Mouse (Mus musculus): ENCODE data around the gene Gstt1. TPM values are rescaled to one million over a fixed set of nuclear protein-coding genes. Genes with fewer than 3 reads are reported as not detected.
"Not testable (repeated sequence)": the region's sequence is repeated elsewhere in the genome, so short reads cannot be mapped to it uniquely, and the experiment has no call there.

The Gstt1 gene
- total RNA-seq, 2 experiments from 2014 or later: 2.3 TPM; not detected in 1

GRCm38 (mm10) chr10:75819882-75820281 lies 21.5 kb upstream of the Gstt1 start:
- ATAC-seq (replicated peaks; ENCODE audit: poor library complexity): no peak

- ATAC-seq (replicated peaks; ENCODE audit: poor library complexity): no peak
Measured at GRCm38 (mm10) chr10:75818641-75819040, 20.3 kb upstream of the Gstt1 start.

GRCm38 (mm10) chr10:75804217-75804616 lies 5.8 kb upstream of the Gstt1 start:
- ATAC-seq (replicated peaks; ENCODE audit: poor library complexity): no peak

GRCm38 (mm10) chr10:75797619-75798175 lies 687 bp downstream of the Gstt1 start:
- peak; percentile 65 for ATAC-seq (replicated peaks; ENCODE audit: poor library complexity)

GRCm38 (mm10) chr10:75796731-75797516 lies 1.5 kb downstream of the Gstt1 start:
- no peak for ATAC-seq (replicated peaks; ENCODE audit: poor library complexity)

GRCm38 (mm10) chr10:75794880-75795279 lies 3.5 kb downstream of the Gstt1 start:
- no peak for ATAC-seq (replicated peaks; ENCODE audit: poor library complexity)

GRCm38 (mm10) chr10:75790773-75791172 lies 7.6 kb downstream of the Gstt1 start:
- ATAC-seq (replicated peaks; ENCODE audit: poor library complexity): peak; percentile 82

- ATAC-seq (replicated peaks; ENCODE audit: poor library complexity): no peak
Measured at GRCm38 (mm10) chr10:75789841-75790240, 8.5 kb downstream of the Gstt1 start.

GRCm38 (mm10) chr10:75789081-75789735 lies 9.2 kb downstream of the Gstt1 start:
- ATAC-seq (replicated peaks; ENCODE audit: poor library complexity): no peak

- no peak for ATAC-seq (replicated peaks; ENCODE audit: poor library complexity)
Measured at GRCm38 (mm10) chr10:75788277-75788676, 10.1 kb downstream of the Gstt1 start.

GRCm38 (mm10) chr10:75785442-75785841 lies 12.9 kb downstream of the Gstt1 start:
- no peak for ATAC-seq (replicated peaks; ENCODE audit: poor library complexity)

- ATAC-seq (replicated peaks; ENCODE audit: poor library complexity): peak; percentile 84
Measured at GRCm38 (mm10) chr10:75780769-75781578, 17.4 kb downstream of the Gstt1 start, which contains the start of the genes Gm20441 and Gstt3. Gene Gm20441, minus strand, starts transcription at chr10:75780954. Gene Gstt3, minus strand, starts transcription at chr10:75781414.

- no peak for ATAC-seq (replicated peaks; ENCODE audit: poor library complexity)
Measured at GRCm38 (mm10) chr10:75779206-75780174, 18.9 kb downstream of the Gstt1 start.

- ATAC-seq (replicated peaks; ENCODE audit: poor library complexity): no peak
Measured at GRCm38 (mm10) chr10:75777885-75778284, 20.5 kb downstream of the Gstt1 start.

- no peak for ATAC-seq (replicated peaks; ENCODE audit: poor library complexity)
Measured at GRCm38 (mm10) chr10:75776562-75776961, 21.8 kb downstream of the Gstt1 start.

GRCm38 (mm10) chr10:75774587-75774986 lies 23.8 kb downstream of the Gstt1 start:
- ATAC-seq (replicated peaks; ENCODE audit: poor library complexity): no peak

GRCm38 (mm10) chr10:75774102-75774501 lies 24.3 kb downstream of the Gstt1 start:
- no peak for ATAC-seq (replicated peaks; ENCODE audit: poor library complexity)

- peak; percentile 96 for ATAC-seq (replicated peaks; ENCODE audit: poor library complexity)
Measured at GRCm38 (mm10) chr10:75772795-75773664, 25.4 kb downstream of the Gstt1 start, which contains the start of gene Ddt. Gene Ddt, minus strand, starts transcription at chr10:75773414.

GRCm38 (mm10) chr10:75767756-75768155 lies 30.6 kb downstream of the Gstt1 start:
- ATAC-seq (replicated peaks; ENCODE audit: poor library complexity): not testable (repeated sequence)
